Mouse (Mus musculus) gastrocnemius, postnatal 36 days (tissue): Measurements from ENCODE around the gene Abhd14a. TPM values are rescaled to one million over a fixed set of nuclear protein-coding genes. Genes with fewer than 3 reads are reported as not detected.
A peak's percentile ranks its signal among the peaks of the same experiment; 100 is the strongest.
"Not testable (repeated sequence)": the region's sequence is repeated elsewhere in the genome, so short reads cannot be mapped to it uniquely, and the experiment has no call there.

Source experiments
- DNase-seq, 2 experiments: peaks; one replicate each; pipeline ENCODE4 v3.0.0; 2022
- intact Hi-C: fragments of 180-260 bp; cut with DNase I; formaldehyde crosslinking; loops from one replicate; pipeline ENCODE4 v1.15.1; 2025
- long read RNA-seq, 2 experiments: library from polyadenylated mRNA; stranded (forward); transcript quantifications; one replicate each; pipeline ENCODE4 v2.0.0; 2021
- total RNA-seq, 2 experiments: library from RNA; stranded (reverse); gene quantifications; 2 replicates each; pipeline ENCODE4 v1.2.3; 2021

Abhd14a gene
- 10 to 100 TPM; 14.6 to 15.7 TPM for total RNA-seq
- long read RNA-seq, experiment 1, partial matches to known transcripts: 5 of 25 reads
- long read RNA-seq, experiment 1, other reads (novel, unspliced or antisense): 18 of 25 reads
- long read RNA-seq, experiment 2, transcript Abhd14a-202 (6 exons, 1,262 nt): major isoform, 6 of 22 reads
- long read RNA-seq, experiment 2, partial matches to known transcripts: 2 of 22 reads
- long read RNA-seq, experiment 2, other reads (novel, unspliced or antisense): 14 of 22 reads

DNA sequence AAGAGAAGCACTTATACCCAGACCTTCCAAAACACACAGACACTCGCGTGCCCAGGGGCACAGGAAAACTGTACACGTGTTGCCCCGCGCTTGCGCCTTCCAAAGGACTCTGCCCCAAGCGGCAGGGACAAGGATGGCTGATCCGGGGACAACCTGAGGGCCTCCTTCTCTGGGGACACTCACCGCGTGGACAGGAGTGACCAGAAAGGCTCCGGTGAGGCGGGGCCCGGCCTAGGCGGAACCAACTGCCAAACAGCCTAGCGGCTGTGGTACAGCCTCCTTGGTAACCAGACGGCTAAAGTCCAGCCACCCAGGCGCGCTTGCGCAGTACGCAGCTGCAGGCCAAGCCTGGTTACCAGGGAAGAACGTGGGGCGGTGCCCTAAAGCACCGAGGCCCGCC is at the start of gene Abhd14a, which contains the start of gene Abhd14b:
TSS of gene Abhd14a (minus strand) at position 331 of the 400 bp plus-strand sequence.
TSS of gene Abhd14b (plus strand) at position 112 of the 400 bp plus-strand sequence.
- intact Hi-C loops: no loop called here
- DNase-seq: peak; percentile 93 to 97

DNA sequence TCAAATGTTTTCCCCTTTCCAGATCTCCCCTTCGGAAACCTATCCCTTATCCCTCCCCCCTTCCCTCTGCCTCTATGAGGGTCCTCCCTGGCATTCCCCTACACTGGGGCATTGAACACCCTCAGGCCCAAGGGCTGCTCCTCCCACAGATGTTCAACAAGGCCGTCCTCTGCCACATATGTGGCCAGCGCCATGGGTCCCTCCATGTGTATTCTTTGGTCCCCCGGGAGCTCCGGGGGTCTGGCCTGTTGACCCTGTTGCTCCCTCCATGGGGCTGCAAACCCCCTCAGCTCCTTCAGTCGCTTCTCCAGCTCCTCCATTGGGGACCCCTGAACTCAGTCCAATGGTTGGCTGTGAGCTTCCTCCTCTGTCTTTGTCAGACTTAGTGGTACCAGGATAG is 40.1 kb upstream of the Abhd14a start:
- intact Hi-C loops, DNase-seq: not testable (repeated sequence)

DNA sequence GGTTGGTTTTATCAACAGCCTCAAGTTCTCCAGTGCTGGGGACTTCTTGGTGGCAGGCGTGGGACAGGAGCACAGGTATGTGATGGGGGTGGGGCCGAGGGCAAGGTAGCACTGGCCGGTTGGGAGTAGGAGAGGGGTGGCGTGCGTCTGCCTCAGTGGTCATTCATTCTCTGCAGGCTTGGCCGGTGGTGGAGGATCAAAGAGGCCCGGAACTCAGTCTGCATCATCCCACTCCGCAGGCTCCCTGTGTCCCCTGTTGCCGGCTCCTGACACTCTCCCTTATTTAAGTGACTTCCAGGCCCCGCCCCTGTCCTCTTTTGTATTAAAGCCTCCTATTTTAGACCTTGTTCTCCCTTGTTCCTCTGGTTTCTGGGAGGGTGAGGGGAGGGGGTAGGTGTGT is 37.6 kb upstream of the Abhd14a start:
- DNase-seq: no peak

DNA sequence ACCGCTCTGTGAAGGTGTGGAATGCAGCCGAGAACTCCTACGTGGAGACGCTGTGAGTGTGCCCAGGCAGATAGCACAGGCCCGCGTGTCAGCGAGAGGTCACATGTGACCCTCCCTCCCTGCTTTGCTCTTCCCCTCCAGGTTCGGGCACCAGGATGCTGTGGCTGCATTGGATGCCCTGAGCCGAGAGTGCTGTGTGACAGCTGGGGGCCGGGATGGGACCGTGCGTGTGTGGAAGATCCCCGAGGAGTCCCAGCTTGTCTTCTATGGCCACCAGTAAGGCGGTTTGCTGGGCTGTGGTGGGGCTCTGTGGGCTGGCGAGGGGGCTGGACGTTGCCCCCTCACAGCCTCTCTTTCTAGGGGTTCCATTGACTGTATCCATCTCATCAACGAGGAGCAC is 36.1 kb upstream of the Abhd14a start:
- DNase-seq: no peak
- intact Hi-C loops: no loop called here

More for the DNA sequence above, 37.6 kb upstream of the Abhd14a start:
- intact Hi-C loops: no loop called here

DNA sequence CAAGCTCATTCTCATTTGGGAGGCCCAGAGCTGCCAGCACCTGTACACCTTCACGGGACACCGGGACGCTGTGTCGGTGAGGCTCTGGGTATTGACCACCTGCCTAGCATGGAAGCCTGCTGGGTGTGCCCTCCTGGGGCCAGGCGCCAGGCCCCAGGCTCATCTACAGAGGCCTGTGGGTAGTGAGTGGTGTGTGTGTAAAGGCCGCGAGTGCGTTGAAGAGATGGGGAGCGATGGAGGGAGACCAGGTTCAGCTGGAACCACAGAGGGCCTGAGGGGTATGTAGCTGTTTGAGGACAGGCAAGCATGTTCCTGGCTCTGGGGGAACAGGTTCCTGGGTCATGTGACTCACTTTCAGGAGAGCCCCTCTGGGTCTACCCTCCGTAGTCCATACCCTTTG is 35.7 kb upstream of the Abhd14a start:
- intact Hi-C loops: no loop called here
- DNase-seq: no peak

DNA sequence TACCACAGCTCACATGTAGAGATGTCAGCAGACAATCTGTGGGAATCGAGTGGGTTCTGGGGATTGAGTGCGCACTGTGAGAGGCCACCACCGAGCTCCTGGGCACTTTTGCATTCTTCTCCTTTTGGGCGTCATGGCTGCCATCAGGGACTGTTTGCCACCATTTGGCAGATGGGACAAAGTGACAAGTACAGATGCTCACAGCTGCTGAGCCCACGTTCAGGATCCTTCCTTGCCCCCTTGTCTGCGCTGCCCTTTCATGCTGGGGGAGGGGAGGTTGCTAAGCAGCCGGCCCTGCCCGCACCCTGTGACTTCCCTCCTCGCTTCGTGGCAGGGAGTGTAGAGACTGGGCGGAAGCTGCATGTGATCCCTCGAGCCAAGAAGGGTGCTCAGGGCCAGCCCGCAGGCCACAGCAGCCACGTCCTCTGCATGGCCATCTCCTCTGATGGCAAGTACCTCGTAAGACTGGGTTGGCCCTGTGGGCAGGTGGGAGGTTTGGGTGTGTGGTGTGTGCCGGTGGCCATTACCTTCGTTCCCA is 35.2 kb upstream of the Abhd14a start:
- DNase-seq: peak in 1 of 2 experiments; percentile 2

DNA sequence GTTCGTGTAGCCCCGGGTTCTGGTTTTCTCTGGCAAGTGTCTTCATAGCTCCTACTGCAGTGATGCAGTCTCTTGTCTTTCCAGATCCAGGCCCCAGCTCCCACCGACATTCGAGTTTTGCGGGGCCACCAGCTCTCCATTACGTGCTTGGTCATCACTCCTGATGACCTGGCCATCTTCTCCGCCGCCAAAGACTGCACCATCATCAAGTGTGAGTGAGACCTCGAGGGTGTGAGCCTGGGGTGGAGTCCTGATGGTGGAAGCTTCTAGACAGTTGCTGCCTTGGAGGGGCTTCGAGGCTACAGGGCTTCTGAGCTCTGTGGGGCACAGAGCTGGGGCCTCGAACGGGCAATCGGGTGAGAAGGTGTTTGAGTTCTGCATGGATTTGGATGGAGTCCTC is 34.2 kb upstream of the Abhd14a start:
- intact Hi-C loops: no loop called here
- peak in 1 of 2 experiments; percentile 3 for DNase-seq

More for the DNA sequence above, 35.2 kb upstream of the Abhd14a start:
- intact Hi-C loops: no loop called here

DNA sequence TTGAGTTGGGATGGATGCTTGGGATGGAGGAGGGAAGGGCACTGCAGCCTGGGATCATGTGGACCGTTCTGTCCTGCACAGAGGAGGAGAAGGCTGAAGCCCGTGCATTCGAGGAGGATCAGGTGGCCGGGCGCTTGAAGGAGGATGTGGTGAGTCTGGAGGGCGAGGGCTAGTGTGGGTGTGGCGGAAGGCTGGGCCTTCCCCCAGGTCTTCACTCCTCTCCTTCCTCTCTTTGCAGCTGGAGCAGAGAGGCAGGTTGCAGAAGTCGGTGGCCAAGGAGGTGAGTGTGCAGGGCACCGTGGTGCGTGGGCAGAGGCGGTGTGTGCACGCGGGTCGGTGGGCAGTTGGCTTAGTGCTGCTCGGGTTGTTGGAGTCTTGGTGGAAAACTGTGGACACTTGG is 33.6 kb upstream of the Abhd14a start:
- peak in 1 of 2 experiments; percentile 3 for DNase-seq
- intact Hi-C loops: no loop called here

DNA sequence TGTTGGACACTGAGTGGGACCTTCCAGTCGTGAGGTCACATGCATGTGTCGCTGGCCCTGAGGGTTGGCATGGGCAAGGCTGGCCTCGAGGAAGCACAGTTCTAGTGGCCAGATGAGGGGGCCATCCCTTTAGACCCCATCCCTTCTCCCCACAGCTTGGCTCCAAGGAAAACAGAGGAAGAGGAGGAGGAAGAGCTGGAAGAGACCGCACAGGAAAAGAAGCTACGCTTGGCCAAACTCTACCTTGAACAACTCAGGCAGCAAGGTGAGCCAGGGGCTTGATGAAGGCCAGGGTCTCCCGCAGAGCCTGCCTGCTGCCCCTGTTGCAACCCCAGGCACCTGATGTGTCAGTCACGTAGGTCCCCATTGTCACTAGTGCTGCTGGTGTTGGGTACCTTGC is 33.1 kb upstream of the Abhd14a start:
- peak in 1 of 2 experiments; percentile 0 for DNase-seq

DNA sequence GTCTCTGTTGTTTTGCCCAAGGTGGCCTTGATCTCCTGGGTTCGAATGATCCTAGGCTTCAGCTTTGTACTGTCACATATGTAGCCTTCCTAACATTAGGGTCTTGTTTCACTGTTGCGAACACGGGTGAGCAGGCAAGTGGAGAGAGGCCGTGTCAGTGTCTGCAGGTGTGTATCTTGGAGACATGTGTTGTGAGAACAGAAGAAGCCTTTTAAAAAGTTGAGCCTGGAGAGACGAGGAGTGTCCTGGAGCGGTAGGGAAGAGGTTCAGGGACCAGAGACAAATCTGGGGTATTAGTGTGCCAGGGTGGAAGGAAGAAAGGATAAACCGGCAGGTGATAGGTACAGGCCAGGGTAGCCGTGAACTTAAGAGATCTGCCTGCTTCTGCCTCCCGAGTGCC is 30.6 kb upstream of the Abhd14a start:
- DNase-seq: peak in 1 of 2 experiments; percentile 1
- intact Hi-C loops: loop anchor here (5.0 kb wide), 2 partner anchors 111 to 176 kb away; partner anchors contain the start of gene Dusp7

More for the DNA sequence above, 33.1 kb upstream of the Abhd14a start:
- intact Hi-C loops: no loop called here

DNA sequence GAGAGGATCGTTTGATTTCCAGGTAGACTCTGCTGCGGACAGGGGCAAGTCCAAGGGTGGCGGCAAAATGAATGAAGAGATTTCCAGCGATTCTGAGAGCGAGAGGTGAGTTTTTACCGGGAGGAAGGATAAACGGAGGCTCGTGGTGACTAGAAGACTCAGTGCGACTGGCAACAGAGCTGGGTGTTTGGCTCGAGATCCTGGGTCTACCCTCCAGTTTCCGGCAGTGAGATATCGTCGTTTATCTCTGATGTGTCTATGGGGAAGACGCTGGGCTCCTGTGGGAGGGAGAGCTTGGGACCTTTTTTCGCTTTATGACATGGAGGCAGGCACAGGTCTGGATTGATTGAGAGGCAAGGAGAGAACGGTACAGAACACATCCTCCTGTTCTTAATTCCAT is 30.2 kb upstream of the Abhd14a start:
- intact Hi-C loops: loop anchor here (2.0 to 5.0 kb wide), 4 partner anchors 29 to 189 kb away; partner anchors contain the start of gene Dusp7
- peak; percentile 5 to 12 for DNase-seq

DNA sequence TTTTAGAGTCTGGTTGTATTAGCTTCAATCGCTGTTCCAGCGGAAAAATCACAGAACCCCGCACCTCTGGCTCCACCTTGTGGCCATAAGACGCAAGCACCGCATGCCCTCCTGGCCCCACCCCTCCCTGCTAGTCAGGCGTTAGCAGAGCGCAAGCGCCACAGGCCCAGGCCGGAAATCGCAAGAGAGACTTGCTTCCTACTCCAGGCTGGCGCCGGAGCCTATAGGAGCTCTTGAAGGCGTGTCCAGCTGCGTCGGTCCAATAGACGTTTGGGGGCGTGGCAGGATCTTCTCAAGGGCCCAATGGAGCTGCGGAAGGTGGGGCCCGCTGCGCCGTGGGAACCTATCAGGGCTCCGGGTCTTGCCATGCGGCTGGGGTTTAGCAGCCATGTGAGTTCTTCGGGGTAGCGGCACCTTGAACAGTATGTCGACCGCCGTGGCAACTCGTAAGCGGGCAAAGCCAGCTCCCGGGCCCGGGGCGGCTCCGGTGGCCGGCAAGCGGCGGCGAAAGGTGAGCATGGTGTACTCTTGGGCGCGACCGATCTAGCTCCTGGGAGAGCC is 29.5 kb upstream of the Abhd14a start, which contains the start of gene Parp3:
TSS of gene Parp3 (minus strand) at position 26 of the 561 bp plus-strand sequence.
- peak; percentile 98 for DNase-seq
- intact Hi-C loops: loop anchor here (2.0 to 5.0 kb wide), 4 partner anchors 28 to 188 kb away; partner anchors contain the start of gene Dusp7

DNA sequence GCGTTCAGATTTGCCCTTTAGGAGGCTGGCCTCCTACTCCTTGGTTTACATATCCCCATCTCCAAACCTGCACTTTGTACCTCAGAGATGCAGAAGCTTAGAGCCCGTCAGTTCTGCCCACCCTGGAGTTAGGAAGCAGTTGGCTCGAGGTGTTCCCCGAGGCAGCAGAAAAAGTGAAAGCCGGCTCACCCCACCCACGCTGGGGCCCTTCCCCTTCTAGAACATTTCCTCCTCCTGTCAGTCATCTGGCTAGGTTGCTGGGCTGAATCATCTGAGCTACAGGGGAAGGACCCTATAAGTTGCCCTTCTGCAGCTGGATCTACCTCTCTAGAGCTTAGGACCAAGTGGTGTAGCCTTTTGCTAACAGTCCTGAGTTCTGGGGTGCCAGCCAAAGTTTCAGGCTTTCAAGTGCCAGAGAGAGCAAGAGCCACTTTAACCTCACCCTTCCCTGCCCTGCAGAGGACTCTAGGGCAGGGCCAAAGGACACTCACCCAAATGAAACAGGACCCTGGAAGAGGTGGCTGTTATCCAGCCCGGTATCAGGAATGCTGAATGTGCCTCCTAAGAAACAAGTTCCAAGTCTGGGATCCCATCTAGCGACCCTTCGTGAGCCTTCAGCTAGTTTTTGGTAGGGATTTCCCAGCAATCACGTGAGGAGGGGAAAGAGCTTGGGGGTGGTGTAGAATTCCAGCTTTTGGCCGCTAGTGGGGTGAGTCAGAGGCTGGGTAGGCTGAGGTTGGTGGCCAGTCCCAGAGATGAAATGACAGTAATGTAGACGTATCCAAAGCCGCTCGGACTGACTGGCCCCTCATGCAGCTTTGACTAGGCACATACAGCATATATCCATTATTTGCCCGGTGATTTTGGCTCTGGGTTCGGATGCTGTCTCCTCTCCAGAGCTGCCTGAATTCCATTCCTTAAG is 28.8 kb upstream of the Abhd14a start:
- DNase-seq: peak; percentile 64 to 72
- intact Hi-C loops: loop anchor here (2.0 to 5.0 kb wide), 4 partner anchors 27 to 187 kb away; partner anchors contain the start of gene Dusp7

DNA sequence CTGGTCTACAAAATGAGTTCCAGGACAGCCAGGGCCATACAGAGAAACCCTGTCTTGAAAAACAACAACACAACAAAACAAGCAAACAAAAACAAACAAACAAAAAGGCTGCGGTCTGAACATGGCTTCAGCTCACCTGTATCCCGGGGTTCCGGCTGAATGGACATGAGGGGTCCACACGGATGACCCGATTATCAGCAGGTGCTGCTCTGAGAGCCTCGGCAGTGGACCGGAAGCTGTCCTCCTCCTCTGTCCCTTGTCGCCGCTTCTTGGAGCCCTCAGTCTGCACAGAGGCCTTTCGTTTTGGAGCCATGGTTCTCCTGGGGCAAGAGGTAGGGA is 28.2 kb upstream of the Abhd14a start, which contains the start of gene Rrp9:
TSS of gene Rrp9 (plus strand) at position 301 of the 339 bp plus-strand sequence.
- intact Hi-C loops: loop anchor here (2.0 to 5.0 kb wide), 4 partner anchors 27 to 187 kb away; partner anchors contain the start of gene Dusp7

DNA sequence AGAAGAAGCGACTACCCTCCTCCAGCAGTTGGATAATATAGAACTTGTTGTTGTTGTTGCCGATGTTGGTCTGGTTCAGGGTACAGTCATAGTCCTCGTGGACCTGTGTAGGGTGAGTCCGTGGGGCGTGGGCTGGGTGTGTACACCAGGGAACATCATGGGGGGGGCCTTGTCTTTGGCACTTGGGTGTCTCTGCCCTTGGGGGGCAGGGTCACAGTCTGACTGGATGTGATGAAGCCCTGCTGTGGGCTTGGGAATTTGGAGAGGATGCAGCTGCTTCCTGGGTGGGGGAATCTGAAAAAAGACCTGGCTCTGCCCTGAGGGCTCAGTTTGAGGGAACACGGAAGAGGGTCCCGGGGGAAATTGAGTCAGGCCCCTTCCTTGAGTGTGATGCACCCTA is 27.6 kb upstream of the Abhd14a start:
- intact Hi-C loops: loop anchor here (5.0 kb wide), 2 partner anchors 108 to 173 kb away; partner anchors contain the start of gene Dusp7
- peak; percentile 22 to 23 for DNase-seq

More for the DNA sequence above, 28.2 kb upstream of the Abhd14a start, which contains the start of gene Rrp9:
- DNase-seq: peak in 1 of 2 experiments; percentile 6

DNA sequence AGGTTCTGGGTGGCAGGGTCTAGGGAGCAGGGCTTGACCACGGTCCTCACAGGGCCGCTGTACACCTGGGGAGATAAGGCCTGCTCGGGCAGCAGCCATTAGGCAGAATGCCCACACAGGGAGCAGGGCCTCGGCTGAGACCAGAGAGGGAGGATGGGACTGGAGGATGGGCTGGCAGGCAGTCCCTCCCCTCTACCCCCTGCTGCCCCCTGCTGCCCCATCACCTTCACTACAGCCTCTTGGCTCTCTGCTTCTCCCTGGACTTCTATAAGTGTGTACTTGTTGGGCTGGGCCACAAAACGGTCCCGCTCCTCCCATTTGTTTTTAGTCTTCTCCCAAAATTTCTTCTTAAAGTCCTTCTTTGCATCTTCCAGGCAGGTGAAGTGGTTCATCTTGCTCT is 27.0 kb upstream of the Abhd14a start:
- intact Hi-C loops: no loop called here
- peak; percentile 58 to 64 for DNase-seq

DNA sequence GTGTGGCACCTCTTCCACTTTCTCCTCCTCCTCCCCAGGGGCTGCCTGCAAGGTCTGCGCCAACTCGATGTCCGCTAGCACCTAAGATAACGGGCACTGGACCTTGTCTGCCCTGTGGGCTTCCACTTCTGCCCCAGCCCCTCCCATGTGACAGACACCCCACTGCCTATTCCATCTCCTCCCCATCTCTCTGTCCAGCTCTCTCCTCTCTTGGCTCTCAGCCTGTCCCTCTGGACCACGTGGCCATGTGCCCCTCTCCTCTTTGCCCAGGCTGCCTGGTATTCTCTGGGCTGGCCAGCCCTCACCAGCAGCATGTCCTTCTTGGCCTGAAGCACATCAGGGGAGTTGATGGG is 26.3 kb upstream of the Abhd14a start:
- intact Hi-C loops: no loop called here
- peak; percentile 5 to 15 for DNase-seq

DNA sequence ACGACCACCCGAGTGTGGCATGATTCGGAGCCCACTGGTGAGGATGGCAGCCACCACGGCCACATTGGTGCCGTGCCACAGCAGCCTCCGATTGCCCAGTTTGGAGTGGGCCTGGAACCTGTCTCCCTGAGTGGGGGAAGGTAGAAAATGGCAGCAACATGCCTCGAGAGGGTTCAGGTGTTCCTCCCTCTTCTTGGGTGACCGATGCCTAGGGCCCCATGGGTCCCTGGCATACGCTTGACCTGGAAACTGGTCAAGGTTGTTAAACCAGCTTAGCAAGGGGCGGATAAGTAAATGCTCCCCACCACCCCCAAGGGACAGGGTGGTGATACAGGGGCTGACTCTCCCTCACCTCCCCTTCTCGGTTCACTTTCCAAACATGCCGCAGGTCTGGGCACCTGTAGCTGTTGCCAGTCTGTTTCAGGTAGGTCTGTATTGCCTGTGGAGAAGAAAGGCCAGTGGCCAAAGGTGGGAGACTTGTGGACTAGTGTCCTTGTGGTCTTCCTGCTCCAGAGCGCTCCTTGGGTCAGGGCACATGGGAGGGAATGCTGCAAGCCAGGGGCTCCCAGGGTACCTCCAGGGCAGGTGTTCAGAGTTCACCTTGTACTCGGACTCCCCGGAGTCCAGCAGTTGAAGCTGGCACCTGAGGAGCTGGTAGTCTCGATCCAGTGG is 25.7 kb upstream of the Abhd14a start:
- peak; percentile 9 to 23 for DNase-seq
- intact Hi-C loops: no loop called here

DNA sequence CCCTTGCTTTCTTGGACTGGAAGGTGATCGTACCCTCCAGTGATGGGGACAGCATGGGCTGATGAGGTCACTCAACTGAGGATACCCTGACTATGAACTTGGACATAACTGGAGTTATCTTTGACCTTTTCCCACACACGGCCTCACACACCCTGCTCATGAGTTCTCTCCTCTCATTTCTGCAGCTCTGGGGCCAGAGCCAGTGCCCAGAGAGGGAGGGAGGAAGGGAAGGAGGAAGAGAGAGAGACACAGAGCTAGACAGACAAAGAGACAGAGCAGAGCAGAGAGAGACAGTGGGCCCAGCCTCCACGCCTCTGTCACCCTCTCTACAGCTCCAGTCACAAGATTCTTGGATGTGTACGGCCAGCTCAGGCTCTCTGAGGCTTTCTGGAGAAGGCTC is 24.8 kb upstream of the Abhd14a start:
- intact Hi-C loops: no loop called here

More for the DNA sequence above, 24.8 kb upstream of the Abhd14a start:
- peak in 1 of 2 experiments; percentile 5 for DNase-seq
